Mouse (Mus musculus): ENCODE data around the gene Muc1.

The Muc1 gene

GRCm38 (mm10) chr3:89228836-89229235 is at the start of gene Muc1:
Gene Muc1, plus strand, starts transcription at chr3:89229057.
- no peak for DNase-seq (ENCODE audit: low spot score)

GRCm38 (mm10) chr3:89181749-89182500 is 46.9 kb upstream of the Muc1 start:
- DNase-seq (ENCODE audit: low spot score), result no peak

- DNase-seq (ENCODE audit: low spot score), result no peak
Observed at GRCm38 (mm10) chr3:89182531-89183057, 46.3 kb upstream of the Muc1 start.

GRCm38 (mm10) chr3:89183058-89183958 is 45.5 kb upstream of the Muc1 start, which contains the start of gene Fam189b:
Gene Fam189b, plus strand, starts transcription at chr3:89183143.
- peak; percentile 87 for DNase-seq (ENCODE audit: low spot score)

- no peak for DNase-seq (ENCODE audit: low spot score)
Observed at GRCm38 (mm10) chr3:89183959-89184315, 44.9 kb upstream of the Muc1 start.

GRCm38 (mm10) chr3:89187197-89187596 is 41.7 kb upstream of the Muc1 start:
- DNase-seq (ENCODE audit: low spot score), result no peak

- no peak for DNase-seq (ENCODE audit: low spot score)
Observed at GRCm38 (mm10) chr3:89187690-89188477, 41.0 kb upstream of the Muc1 start.

GRCm38 (mm10) chr3:89188478-89188875 is 40.4 kb upstream of the Muc1 start:
- no peak for DNase-seq (ENCODE audit: low spot score)

- no peak for DNase-seq (ENCODE audit: low spot score)
Observed at GRCm38 (mm10) chr3:89190436-89190835, 38.4 kb upstream of the Muc1 start.

GRCm38 (mm10) chr3:89193351-89193750 is 35.5 kb upstream of the Muc1 start:
- DNase-seq (ENCODE audit: low spot score), result no peak

GRCm38 (mm10) chr3:89193853-89194252 is 35.0 kb upstream of the Muc1 start:
- no peak for DNase-seq (ENCODE audit: low spot score)

GRCm38 (mm10) chr3:89195979-89196877 is 32.6 kb upstream of the Muc1 start:
- DNase-seq (ENCODE audit: low spot score), result peak; percentile 89

- DNase-seq (ENCODE audit: low spot score), result no peak
Observed at GRCm38 (mm10) chr3:89199839-89200238, 29.0 kb upstream of the Muc1 start.

GRCm38 (mm10) chr3:89202253-89203141 is 26.4 kb upstream of the Muc1 start, which contains the start of gene Gba:
Gene Gba, plus strand, starts transcription at chr3:89202928.
- peak; percentile 83 for DNase-seq (ENCODE audit: low spot score)

- DNase-seq (ENCODE audit: low spot score), result no peak
Observed at GRCm38 (mm10) chr3:89203142-89203514, 25.7 kb upstream of the Muc1 start.

GRCm38 (mm10) chr3:89206079-89206478 is 22.8 kb upstream of the Muc1 start:
- no peak for DNase-seq (ENCODE audit: low spot score)

GRCm38 (mm10) chr3:89206695-89207094 is 22.2 kb upstream of the Muc1 start:
- DNase-seq (ENCODE audit: low spot score), result no peak

- peak; percentile 70 for DNase-seq (ENCODE audit: low spot score)
Observed at GRCm38 (mm10) chr3:89208075-89208657, 20.7 kb upstream of the Muc1 start.

GRCm38 (mm10) chr3:89208736-89209135 is 20.1 kb upstream of the Muc1 start:
- no peak for DNase-seq (ENCODE audit: low spot score)

- no peak for DNase-seq (ENCODE audit: low spot score)
Observed at GRCm38 (mm10) chr3:89209731-89210130, 19.1 kb upstream of the Muc1 start.

All from urinary bladder, postnatal 14 days (tissue).